Mouse (Mus musculus) retina, adult 2 months (tissue): ENCODE measurements at regions not wholly inside any gene's neighbourhood (a gene's known extent, or its start where the extent isn't known, plus 50 kb on each side); places are given as distances from the start of the nearest gene placed in this dataset.

Source experiments
- DNase-seq: peaks from one replicate; pipeline ENCODE4 v3.0.0-alpha.2; 2012; ENCODE audit warnings: low read depth, low spot score

GRCm38 (mm10) chr1:183853956-183854613 lies 159.0 kb upstream of the Dusp10 start:
- DNase-seq = no peak

- no peak for DNase-seq
Measured at GRCm38 (mm10) chr1:183865111-183865510, 148.0 kb upstream of the Dusp10 start.

- DNase-seq = no peak
Measured at GRCm38 (mm10) chr1:183865586-183865985, 147.5 kb upstream of the Dusp10 start.

- DNase-seq = no peak
Measured at GRCm38 (mm10) chr1:183868965-183869364, 144.1 kb upstream of the Dusp10 start.

- DNase-seq = no peak
Measured at GRCm38 (mm10) chr1:183895936-183896335, 117.2 kb upstream of the Dusp10 start.

- DNase-seq = no peak
Measured at GRCm38 (mm10) chr1:183898091-183898490, 115.0 kb upstream of the Dusp10 start.

GRCm38 (mm10) chr1:183904564-183904963 lies 108.5 kb upstream of the Dusp10 start:
- DNase-seq = no peak

- no peak for DNase-seq
Measured at GRCm38 (mm10) chr1:183905345-183906142, 107.6 kb upstream of the Dusp10 start.

- no peak for DNase-seq
Measured at GRCm38 (mm10) chr1:183917656-183918055, 95.4 kb upstream of the Dusp10 start.

GRCm38 (mm10) chr1:183921262-183921661 lies 91.8 kb upstream of the Dusp10 start:
- no peak for DNase-seq

GRCm38 (mm10) chr1:183928539-183928938 lies 84.6 kb upstream of the Dusp10 start:
- DNase-seq = no peak

- DNase-seq = no peak
Measured at GRCm38 (mm10) chr1:183930363-183930982, 82.6 kb upstream of the Dusp10 start.

GRCm38 (mm10) chr1:183931141-183931540 lies 82.0 kb upstream of the Dusp10 start:
- no peak for DNase-seq

- no peak for DNase-seq
Measured at GRCm38 (mm10) chr1:183933845-183934244, 79.3 kb upstream of the Dusp10 start.

GRCm38 (mm10) chr1:183937166-183937565 lies 75.9 kb upstream of the Dusp10 start:
- no peak for DNase-seq

GRCm38 (mm10) chr1:183938361-183938760 lies 74.7 kb upstream of the Dusp10 start:
- DNase-seq = no peak

GRCm38 (mm10) chr1:183940706-183941105 lies 72.4 kb upstream of the Dusp10 start:
- no peak for DNase-seq

GRCm38 (mm10) chr1:183946241-183946640 lies 66.9 kb upstream of the Dusp10 start:
- DNase-seq = no peak

- no peak for DNase-seq
Measured at GRCm38 (mm10) chr1:183947066-183947465, 66.0 kb upstream of the Dusp10 start.

- no peak for DNase-seq
Measured at GRCm38 (mm10) chr1:183949205-183949604, 63.9 kb upstream of the Dusp10 start.

GRCm38 (mm10) chr1:183954086-183954485 lies 59.0 kb upstream of the Dusp10 start:
- DNase-seq = no peak

GRCm38 (mm10) chr1:183956391-183956790 lies 56.7 kb upstream of the Dusp10 start:
- no peak for DNase-seq

- DNase-seq = no peak
Measured at GRCm38 (mm10) chr1:183961383-183961782, 51.7 kb upstream of the Dusp10 start.
